Mouse (Mus musculus) liver, embryonic 11.5 days (tissue): ENCODE data around the gene Galnt9. TPM values are rescaled to one million over a fixed set of nuclear protein-coding genes. Genes with fewer than 3 reads are reported as not detected.

Source experiments
- ATAC-seq: fragments of 200-750 bp; cut with Nextera tagmentation; replicated peaks from 2 replicates; pipeline ENCODE4 v1.8.0; 2017; ENCODE audit warnings: moderate number of reproducible peaks, mild to moderate bottlenecking, moderate TSS enrichment, moderate library complexity; ENCODE audit not compliant: low FRiP score
- DNase-seq: peaks from one replicate; pipeline ENCODE4 v3.0.0-alpha.2; 2017; ENCODE audit warnings: low spot score
- H3K27ac ChIP-seq: fragments of 300-500 bp; sonication (generic); 2 replicates; pipeline ENCODE4 v1.5.1; 2014; ENCODE audit warnings: mild to moderate bottlenecking, low read depth, low read length, control low read depth
- H3K27me3 ChIP-seq: fragments of 300-500 bp; sonication (generic); replicated peaks from 2 replicates; pipeline ENCODE4 v1.6.1; 2014; ENCODE audit warnings: low read length, mixed read lengths; ENCODE audit not compliant: control insufficient read depth, insufficient read depth
- H3K36me3 ChIP-seq: fragments of 300-500 bp; sonication (generic); 2 replicates; pipeline ENCODE4 v1.6.1; 2014; ENCODE audit warnings: mild to moderate bottlenecking, low read length, moderate library complexity, mixed read lengths; ENCODE audit not compliant: control insufficient read depth, insufficient read depth
- H3K4me1 ChIP-seq: fragments of 300-500 bp; sonication (generic); replicated peaks from 2 replicates; pipeline ENCODE4 v1.6.1; 2014; ENCODE audit warnings: low read length, mixed read lengths; ENCODE audit not compliant: control insufficient read depth, insufficient read depth
- H3K4me2 ChIP-seq: fragments of 300-500 bp; sonication (generic); 2 replicates; pipeline ENCODE4 v1.6.1; 2014; ENCODE audit warnings: mild to moderate bottlenecking, control low read depth, moderate library complexity
- H3K4me3 ChIP-seq: fragments of 300-500 bp; sonication (generic); 2 replicates; pipeline ENCODE4 v1.5.1; 2014; ENCODE audit warnings: low read depth, low read length, control low read depth
- H3K9ac ChIP-seq: fragments of 300-500 bp; sonication (generic); 2 replicates; pipeline ENCODE4 v1.6.1; 2014; ENCODE audit warnings: low read depth, low read length, control low read depth
- H3K9me3 ChIP-seq: fragments of 300-500 bp; sonication (generic); 2 replicates; pipeline ENCODE4 v1.6.1; 2016; ENCODE audit warnings: low read length, inconsistent platforms, mixed read lengths; ENCODE audit not compliant: control insufficient read depth
- WGBS: fragments of 180-500 bp; shearing (Covaris S2); extraction: QIAGEN DNeasy Blood & Tissue Kit; methylation state at CpG from one replicate; pipeline ENCODE4 v1.1.7; 2014; 5-methylcytosine and 5-hydroxymethylcytosine counted together
- polyA plus RNA-seq: library from polyadenylated mRNA; unstranded; fragments of >200 nt; fragmentation: Nextera tagmentation; extraction: Ambion mirVana; gene quantifications from 2 replicates; pipeline ENCODE4 v1.2.1, GENCODE M21; 2014

Galnt9 gene
- polyA plus RNA-seq, 1 experiment from 2014 or later = 0.07 TPM

DNA sequence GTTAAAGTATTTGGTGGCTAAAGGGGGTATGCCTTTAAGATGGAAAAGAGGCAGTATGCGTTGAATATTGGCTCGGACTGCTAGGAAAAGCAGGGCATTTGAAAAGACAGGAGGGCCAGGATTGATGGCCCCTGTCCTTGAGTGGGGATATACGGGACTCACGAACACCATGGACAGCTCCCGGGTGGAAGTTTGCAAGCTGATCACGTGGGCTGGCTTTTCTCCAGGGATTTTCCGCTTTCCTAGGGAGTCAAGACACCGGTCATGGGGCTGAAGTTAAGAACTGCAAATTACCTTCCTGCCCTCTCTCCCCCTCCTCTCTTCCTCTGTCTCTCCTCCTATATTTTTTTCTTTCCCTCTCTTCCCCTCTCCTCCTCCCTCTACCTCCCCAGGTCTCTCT, 14.2 kb downstream of the Galnt9 start:
- WGBS = 9% methylated on average over 8 of the region's 8 CpGs
- DNase-seq (peak; percentile 39), ATAC-seq (no peak)
- Histone ChIP-seq H3K36me3 (no peaks in the 10 kb centered on the region), H3K4me3 (no peak overlapping the region), H3K9ac (no peak overlapping the region), H3K4me2 (no peak overlapping the region), H3K4me1 (no peaks in the 10 kb centered on the region), H3K27ac (no peak overlapping the region), H3K27me3 (no peaks in the 10 kb centered on the region), H3K9me3 (no peaks in the 10 kb centered on the region)

DNA sequence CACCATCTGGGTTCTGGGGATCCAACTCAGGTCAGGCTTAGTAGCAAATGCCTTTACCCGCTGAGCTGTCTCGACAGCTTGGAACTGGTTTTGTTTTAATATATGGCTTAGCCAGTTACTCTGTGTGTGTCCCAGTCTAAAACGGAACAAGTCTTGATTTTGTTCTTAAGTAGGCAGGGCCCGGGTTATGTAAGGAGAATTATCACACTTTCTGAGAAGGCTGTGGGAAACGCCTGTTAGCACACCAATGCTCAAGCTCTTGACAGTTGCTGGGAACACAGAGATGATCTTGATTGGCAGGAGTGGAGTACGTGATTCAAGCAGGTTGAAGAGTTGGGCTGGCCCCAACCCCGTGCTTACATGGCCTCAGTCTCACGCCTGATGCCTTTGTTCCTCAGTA, 15.5 kb downstream of the Galnt9 start:
- no peak overlapping the region for H3K9ac ChIP-seq
- no peak overlapping the region for H3K4me3 ChIP-seq
- no peak overlapping the region for H3K4me2 ChIP-seq
- no peak for DNase-seq
- no peaks in the 10 kb centered on the region for H3K9me3 ChIP-seq
- ATAC-seq = no peak
- 82% methylated on average over 8 of the region's 8 CpGs for WGBS
- H3K36me3 ChIP-seq = no peaks in the 10 kb centered on the region
- no peaks in the 10 kb centered on the region for H3K4me1 ChIP-seq
- H3K27me3 ChIP-seq = no peaks in the 10 kb centered on the region
- H3K27ac ChIP-seq = no peak overlapping the region

DNA sequence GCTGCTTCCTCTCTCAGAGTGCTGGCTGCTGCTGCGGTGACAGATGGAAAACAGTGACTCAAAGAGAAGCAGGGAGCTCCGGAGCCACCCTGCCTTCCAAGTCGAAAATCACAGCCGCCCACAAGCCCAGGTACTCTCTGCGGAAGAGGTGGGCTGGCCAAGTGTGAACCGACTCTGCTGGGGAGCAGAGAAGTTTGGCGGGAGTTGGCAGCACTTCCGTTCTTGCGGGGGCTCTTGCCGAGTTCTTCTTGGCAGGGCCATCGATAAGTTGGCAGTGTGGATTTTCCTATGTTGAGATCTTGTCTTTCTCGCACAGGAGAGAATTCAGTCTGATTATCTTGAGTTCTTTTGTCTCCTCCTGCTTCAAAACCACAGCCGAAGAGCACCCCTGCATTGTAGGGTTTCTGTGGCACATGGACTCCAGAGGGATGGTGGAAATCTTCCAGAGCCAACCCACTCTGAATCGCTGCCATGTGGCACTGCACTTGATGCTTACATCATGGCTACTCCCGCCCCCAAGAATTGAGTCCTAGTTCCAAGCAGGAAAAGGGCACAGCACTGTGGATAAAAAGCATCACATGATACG, 18.7 kb downstream of the Galnt9 start:
- H3K9ac ChIP-seq = no peak overlapping the region
- 64% methylated on average over 16 of the region's 16 CpGs for WGBS
- H3K27ac ChIP-seq = no peak overlapping the region
- no peaks in the 10 kb centered on the region for H3K9me3 ChIP-seq
- ATAC-seq = no peak
- no peaks in the 10 kb centered on the region for H3K36me3 ChIP-seq
- no peaks in the 10 kb centered on the region for H3K27me3 ChIP-seq
- H3K4me3 ChIP-seq = no peak overlapping the region
- no peaks in the 10 kb centered on the region for H3K4me1 ChIP-seq
- no peak for DNase-seq
- H3K4me2 ChIP-seq = no peak overlapping the region

DNA sequence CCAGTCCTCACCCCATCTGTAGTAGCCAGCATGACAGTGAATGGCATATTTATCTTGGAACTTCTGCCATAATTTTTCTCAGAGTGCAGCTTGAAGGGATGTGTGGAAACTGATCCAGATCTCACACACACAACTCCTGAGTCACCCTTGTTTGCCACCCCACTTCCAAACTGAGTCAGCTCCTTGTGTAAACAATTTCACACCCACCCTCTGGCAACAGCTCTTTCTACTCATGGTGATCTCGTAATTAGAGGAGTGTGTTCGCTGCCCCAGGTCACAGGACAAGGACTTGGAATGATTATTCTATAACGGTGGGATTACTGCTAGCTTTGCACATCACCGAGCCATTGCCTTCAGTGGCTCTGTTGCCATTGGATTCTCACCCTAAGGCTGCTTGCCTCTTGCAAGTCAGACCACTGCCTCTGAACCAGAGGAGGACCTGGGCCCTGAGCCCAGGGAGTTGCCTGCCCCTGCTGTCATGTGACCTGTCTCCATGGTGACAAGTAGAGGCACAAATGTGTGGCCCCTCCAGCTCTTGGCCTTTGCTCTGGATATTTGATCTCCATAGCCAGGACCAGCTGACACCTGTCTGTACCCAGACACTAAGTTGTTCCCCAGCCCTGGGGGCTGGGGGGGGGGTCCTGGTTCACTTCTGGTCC, 21.0 kb downstream of the Galnt9 start:
- ATAC-seq (no peak), DNase-seq (no peak)
- Histone ChIP-seq H3K4me1 (no peaks in the 10 kb centered on the region), H3K27ac (no peak overlapping the region), H3K4me2 (no peak overlapping the region), H3K36me3 (no peaks in the 10 kb centered on the region), H3K27me3 (no peaks in the 10 kb centered on the region), H3K9me3 (no peaks in the 10 kb centered on the region), H3K4me3 (no peak overlapping the region), H3K9ac (no peak overlapping the region)
- 64% methylated on average over 4 of the region's 4 CpGs for WGBS

DNA sequence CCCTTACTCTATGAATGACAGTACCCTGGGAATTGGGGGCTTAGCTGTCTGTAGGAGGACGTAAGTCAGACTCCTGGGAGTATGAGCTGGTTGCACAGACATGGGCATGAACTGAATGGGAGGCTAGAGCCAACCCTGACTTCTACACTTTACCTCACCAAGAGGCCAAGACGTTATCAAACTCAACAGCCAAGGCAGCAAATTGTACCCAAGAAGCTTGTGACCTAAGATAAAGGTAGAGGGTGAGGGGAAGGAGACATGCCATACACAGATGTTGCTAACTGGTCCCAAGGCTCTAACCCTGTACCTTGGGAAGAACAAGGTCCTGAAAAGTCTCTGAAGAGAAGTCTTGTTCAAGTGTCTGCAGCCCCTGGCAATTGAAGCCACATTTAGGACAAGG, 23.4 kb downstream of the Galnt9 start:
- Histone ChIP-seq H3K4me2 (no peak overlapping the region), H3K36me3 (no peaks in the 10 kb centered on the region), H3K4me3 (no peak overlapping the region), H3K9me3 (no peaks in the 10 kb centered on the region), H3K27me3 (no peaks in the 10 kb centered on the region), H3K4me1 (no peaks in the 10 kb centered on the region), H3K27ac (no peak overlapping the region), H3K9ac (no peak overlapping the region)
- ATAC-seq (peak; percentile 71), DNase-seq (no peak)
- 52% methylated on average over 2 of the region's 2 CpGs for WGBS

DNA sequence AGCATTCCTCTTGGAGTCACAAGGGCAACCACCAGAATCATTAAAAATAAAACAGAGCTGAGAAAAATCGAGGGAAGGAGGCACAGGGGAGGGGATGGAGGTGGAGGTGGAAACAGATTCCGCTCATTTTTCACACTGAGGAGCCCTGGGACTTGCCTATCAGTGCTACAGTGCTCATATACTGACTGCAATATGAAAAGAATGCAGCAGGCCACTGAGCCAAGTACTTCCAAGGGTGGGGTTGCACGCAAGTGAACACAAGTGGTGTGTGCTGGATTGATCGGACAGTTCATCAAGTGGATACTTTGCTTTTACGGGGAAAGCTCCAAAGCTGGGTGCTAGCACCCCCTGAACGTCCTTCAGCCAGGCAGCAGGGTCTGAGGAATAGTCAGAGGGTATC, 30.7 kb downstream of the Galnt9 start:
- DNase-seq (no peak), ATAC-seq (no peak)
- no peaks in the 10 kb centered on the region for H3K36me3 ChIP-seq
- 66% methylated on average over 6 of the region's 6 CpGs for WGBS
- H3K9ac ChIP-seq = no peak overlapping the region
- H3K27me3 ChIP-seq = no peaks in the 10 kb centered on the region
- H3K27ac ChIP-seq = no peak overlapping the region
- H3K4me1 ChIP-seq = no peaks in the 10 kb centered on the region
- H3K4me3 ChIP-seq = no peak overlapping the region
- no peaks in the 10 kb centered on the region for H3K9me3 ChIP-seq
- no peak overlapping the region for H3K4me2 ChIP-seq

DNA sequence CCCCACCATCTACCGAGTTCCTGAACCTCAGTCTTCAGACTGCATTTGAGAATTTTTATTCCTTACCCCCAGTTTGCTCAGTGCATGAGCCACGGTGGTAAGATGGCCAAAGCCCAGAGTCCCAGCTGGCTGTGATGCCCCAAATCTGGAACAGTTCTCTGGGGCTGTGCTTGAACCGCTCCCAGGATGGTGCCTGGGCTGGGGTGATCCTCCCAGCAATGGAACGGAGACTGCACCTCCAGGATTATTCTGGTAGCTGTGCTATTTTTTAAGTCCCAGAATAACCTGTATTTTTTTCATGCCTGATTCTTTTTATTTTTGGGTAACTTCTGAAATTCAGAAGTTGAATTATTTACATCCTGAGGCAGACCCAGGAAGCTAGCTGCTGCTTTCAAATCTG, 35.1 kb downstream of the Galnt9 start:
- no peak overlapping the region for H3K9ac ChIP-seq
- no peaks in the 10 kb centered on the region for H3K36me3 ChIP-seq
- H3K27ac ChIP-seq = no peak overlapping the region
- no peaks in the 10 kb centered on the region for H3K27me3 ChIP-seq
- DNase-seq (no peak), ATAC-seq (no peak)
- no peaks in the 10 kb centered on the region for H3K9me3 ChIP-seq
- H3K4me3 ChIP-seq = no peak overlapping the region
- no peaks in the 10 kb centered on the region for H3K4me1 ChIP-seq
- H3K4me2 ChIP-seq = no peak overlapping the region
- WGBS = 86% methylated on average over 4 of the region's 4 CpGs

DNA sequence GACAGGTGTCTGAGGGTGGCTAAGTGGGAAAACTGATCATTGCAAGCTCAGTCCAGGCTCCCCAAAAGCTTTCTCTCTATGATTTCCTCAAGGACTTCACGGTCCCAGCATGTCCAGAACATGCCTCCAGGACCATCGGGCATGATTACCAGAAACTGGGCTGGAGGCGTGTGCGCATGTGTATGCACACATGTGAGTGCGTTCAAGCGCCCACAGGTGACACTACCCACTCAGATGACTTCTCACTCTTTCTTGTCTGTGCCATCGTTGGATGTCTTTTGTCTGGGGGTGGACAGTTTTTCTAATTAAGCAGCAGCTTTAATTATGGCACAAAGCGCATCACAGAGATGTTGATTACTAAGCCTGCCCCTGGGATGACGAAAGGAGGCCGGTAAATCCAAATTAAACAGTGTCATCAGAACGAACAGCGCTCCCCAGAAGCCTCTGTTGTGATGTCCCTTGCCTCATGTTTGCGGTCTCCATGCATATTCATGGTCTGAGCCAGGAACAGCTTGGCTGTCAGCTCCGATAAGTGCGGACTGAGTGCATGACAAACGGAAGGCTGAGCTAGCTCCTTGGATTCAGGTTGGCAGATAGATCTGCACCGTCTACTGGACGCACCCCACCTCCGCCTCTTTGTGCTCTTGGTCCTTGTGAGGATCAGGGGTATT, 36.5 kb downstream of the Galnt9 start:
- H3K27me3 ChIP-seq = no peaks in the 10 kb centered on the region
- H3K4me3 ChIP-seq = no peak overlapping the region
- no peaks in the 10 kb centered on the region for H3K4me1 ChIP-seq
- no peak overlapping the region for H3K9ac ChIP-seq
- no peaks in the 10 kb centered on the region for H3K36me3 ChIP-seq
- H3K4me2 ChIP-seq = no peak overlapping the region
- H3K9me3 ChIP-seq = no peaks in the 10 kb centered on the region
- no peak overlapping the region for H3K27ac ChIP-seq
- DNase-seq (no peak), ATAC-seq (no peak)
- WGBS = 83% methylated on average over 19 of the region's 19 CpGs
